Mouse (Mus musculus): ENCODE data around the gene Havcr1.
"Not testable (repeated sequence)": the region's sequence is repeated elsewhere in the genome, so short reads cannot be mapped to it uniquely, and the experiment has no call there.

The Havcr1 gene

GRCm38 (mm10) chr11:46735076-46735475 lies at the start of gene Havcr1:
Gene Havcr1, plus strand, starts transcription at chr11:46735080.
- not testable (repeated sequence) for DNase-seq (ENCODE audit: low spot score)

GRCm38 (mm10) chr11:46690136-46690535 lies 44.7 kb upstream of the Havcr1 start:
- no peak for DNase-seq (ENCODE audit: low spot score)

GRCm38 (mm10) chr11:46695849-46696248 lies 39.0 kb upstream of the Havcr1 start:
- not testable (repeated sequence) for DNase-seq (ENCODE audit: low spot score)

GRCm38 (mm10) chr11:46697433-46698277 lies 37.2 kb upstream of the Havcr1 start:
- DNase-seq (ENCODE audit: low spot score) = no peak

GRCm38 (mm10) chr11:46698278-46698655 lies 36.6 kb upstream of the Havcr1 start:
- DNase-seq (ENCODE audit: low spot score) = no peak

- DNase-seq (ENCODE audit: low spot score) = no peak
Observed at GRCm38 (mm10) chr11:46698830-46699229, 36.0 kb upstream of the Havcr1 start.

- DNase-seq (ENCODE audit: low spot score) = no peak
Observed at GRCm38 (mm10) chr11:46706664-46707356, 28.1 kb upstream of the Havcr1 start, which contains the start of gene Timd2. Gene Timd2, minus strand, starts transcription at chr11:46707061.

GRCm38 (mm10) chr11:46731541-46732070 lies 3.3 kb upstream of the Havcr1 start:
- no peak for DNase-seq (ENCODE audit: low spot score)

- peak; percentile 26 for DNase-seq (ENCODE audit: low spot score)
Observed at GRCm38 (mm10) chr11:46733242-46733789, 1.6 kb upstream of the Havcr1 start.

GRCm38 (mm10) chr11:46734617-46735016 lies 263 bp upstream of the Havcr1 start:
- DNase-seq (ENCODE audit: low spot score) = no peak

- DNase-seq (ENCODE audit: low spot score) = no peak
Observed at GRCm38 (mm10) chr11:46739501-46739900, 4.6 kb downstream of the Havcr1 start.

GRCm38 (mm10) chr11:46740886-46741285 lies 6.0 kb downstream of the Havcr1 start:
- no peak for DNase-seq (ENCODE audit: low spot score)

GRCm38 (mm10) chr11:46741716-46742115 lies 6.8 kb downstream of the Havcr1 start:
- no peak for DNase-seq (ENCODE audit: low spot score)

- DNase-seq (ENCODE audit: low spot score) = no peak
Observed at GRCm38 (mm10) chr11:46747996-46748395, 13.1 kb downstream of the Havcr1 start.

GRCm38 (mm10) chr11:46753662-46754061 lies 18.8 kb downstream of the Havcr1 start:
- no peak for DNase-seq (ENCODE audit: low spot score)

- DNase-seq (ENCODE audit: low spot score) = no peak
Observed at GRCm38 (mm10) chr11:46754669-46755068, 19.8 kb downstream of the Havcr1 start.

GRCm38 (mm10) chr11:46755714-46756113 lies 20.8 kb downstream of the Havcr1 start:
- not testable (repeated sequence) for DNase-seq (ENCODE audit: low spot score)

GRCm38 (mm10) chr11:46776879-46777278 lies 42.0 kb downstream of the Havcr1 start:
- no peak for DNase-seq (ENCODE audit: low spot score)

- no peak for DNase-seq (ENCODE audit: low spot score)
Observed at GRCm38 (mm10) chr11:46779811-46780210, 44.9 kb downstream of the Havcr1 start.

- no peak for DNase-seq (ENCODE audit: low spot score)
Observed at GRCm38 (mm10) chr11:46804440-46804839, 69.6 kb downstream of the Havcr1 start.

GRCm38 (mm10) chr11:46810511-46810910 lies 75.6 kb downstream of the Havcr1 start, which contains the start of gene Timd4:
Gene Timd4, plus strand, starts transcription at chr11:46810800.
- DNase-seq (ENCODE audit: low spot score) = no peak

- no peak for DNase-seq (ENCODE audit: low spot score)
Observed at GRCm38 (mm10) chr11:46817692-46818091, 82.8 kb downstream of the Havcr1 start.

All from left cerebral cortex, adult 11 months (tissue).